Mouse (Mus musculus) hindbrain, embryonic 14.5 days (tissue): ENCODE results near the gene Rflna. TPM values are rescaled to one million over a fixed set of nuclear protein-coding genes. Genes with fewer than 3 reads are reported as not detected.
A peak's percentile ranks its signal among the peaks of the same experiment; 100 is the strongest.

Source experiments
- ATAC-seq: fragments of 200-750 bp; cut with Nextera tagmentation; 2 replicates; pipeline ENCODE4 v1.8.0; 2017; ENCODE audit warnings: moderate number of reproducible peaks, mild to moderate bottlenecking, moderate TSS enrichment, moderate library complexity; ENCODE audit not compliant: low FRiP score
- DNase-seq: peaks from one replicate; pipeline ENCODE4 v3.0.0-alpha.2; 2015; ENCODE audit warnings: low spot score
- H3K27ac ChIP-seq: fragments of 300-500 bp; sonication (generic); 2 replicates; pipeline ENCODE4 v1.5.1; 2014; ENCODE audit warnings: mild to moderate bottlenecking, moderate library complexity
- H3K27me3 ChIP-seq: fragments of 300-500 bp; sonication (generic); 2 replicates; pipeline ENCODE4 v1.6.1; 2014; ENCODE audit warnings: mild to moderate bottlenecking, low read length, mixed read lengths; ENCODE audit not compliant: control insufficient read depth, insufficient read depth
- H3K36me3 ChIP-seq: fragments of 300-500 bp; sonication (generic); replicated peaks from 2 replicates; pipeline ENCODE4 v1.6.1; 2014; ENCODE audit not compliant: control insufficient read depth, insufficient read depth
- H3K4me1 ChIP-seq: fragments of 300-500 bp; sonication (generic); replicated peaks from 2 replicates; pipeline ENCODE4 v1.6.1; 2014; ENCODE audit warnings: antibody characterized with exemption, low read length, mixed read lengths; ENCODE audit not compliant: control insufficient read depth, insufficient read depth
- H3K4me2 ChIP-seq: fragments of 300-500 bp; sonication (generic); replicated peaks from 2 replicates; pipeline ENCODE4 v1.6.1; 2014; ENCODE audit warnings: mild to moderate bottlenecking, moderate library complexity
- H3K4me3 ChIP-seq: fragments of 300-500 bp; sonication (generic); replicated peaks from 2 replicates; pipeline ENCODE4 v1.5.1; 2014; ENCODE audit warnings: mild to moderate bottlenecking, low read length
- H3K9ac ChIP-seq: fragments of 300-500 bp; sonication (generic); 2 replicates; pipeline ENCODE4 v1.6.1; 2014
- H3K9me3 ChIP-seq: fragments of 300-500 bp; sonication (generic); 2 replicates; pipeline ENCODE4 v1.6.1; 2016; ENCODE audit warnings: low read length; ENCODE audit not compliant: control insufficient read depth
- WGBS: fragments of 180-500 bp; shearing (Covaris S2); extraction: QIAGEN DNeasy Blood & Tissue Kit; methylation state at CpG from one replicate; pipeline ENCODE4 v1.1.7; 2014; 5-methylcytosine and 5-hydroxymethylcytosine counted together
- polyA plus RNA-seq: library from polyadenylated mRNA; unstranded; fragments of >200 nt; fragmentation: Nextera tagmentation; extraction: Ambion mirVana; gene quantifications from 2 replicates; pipeline ENCODE4 v1.2.1, GENCODE M21; 2014

Rflna gene
- polyA plus RNA-seq, 1 experiment from 2014 or later, result 6.4 TPM

DNA sequence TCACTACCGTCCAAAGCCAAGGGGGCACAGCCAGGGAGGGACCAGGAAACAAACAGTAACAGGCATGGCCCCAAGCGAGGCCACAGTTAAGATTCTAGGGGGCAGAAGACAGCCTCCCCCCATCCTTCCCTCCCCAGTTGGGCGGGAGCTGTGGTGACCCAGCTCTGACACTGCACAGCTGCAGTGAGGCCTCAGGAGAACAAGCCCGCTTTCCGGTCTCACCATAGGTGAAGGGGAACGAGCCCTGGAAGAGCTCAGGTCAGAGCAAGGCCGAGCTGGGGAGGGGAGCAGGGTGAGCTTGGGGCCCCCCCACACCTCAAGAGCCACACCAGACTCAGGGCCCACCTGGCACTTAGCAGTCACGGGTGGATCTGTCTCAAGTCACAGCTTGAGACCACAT lies 52.9 kb downstream of the Rflna start:
- Histone ChIP-seq H3K4me1 (peaks cover 37% of the 10 kb centered on the region), H3K4me2 (no peak overlapping the region), H3K27me3 (no peaks in the 10 kb centered on the region), H3K9ac (no peak overlapping the region), H3K9me3 (no peaks in the 10 kb centered on the region), H3K4me3 (no peak overlapping the region), H3K27ac (no peak overlapping the region), H3K36me3 (peaks cover 24% of the 10 kb centered on the region)
- WGBS, result 52% methylated on average over 8 of the region's 8 CpGs
- ATAC-seq (no peak), DNase-seq (no peak)

DNA sequence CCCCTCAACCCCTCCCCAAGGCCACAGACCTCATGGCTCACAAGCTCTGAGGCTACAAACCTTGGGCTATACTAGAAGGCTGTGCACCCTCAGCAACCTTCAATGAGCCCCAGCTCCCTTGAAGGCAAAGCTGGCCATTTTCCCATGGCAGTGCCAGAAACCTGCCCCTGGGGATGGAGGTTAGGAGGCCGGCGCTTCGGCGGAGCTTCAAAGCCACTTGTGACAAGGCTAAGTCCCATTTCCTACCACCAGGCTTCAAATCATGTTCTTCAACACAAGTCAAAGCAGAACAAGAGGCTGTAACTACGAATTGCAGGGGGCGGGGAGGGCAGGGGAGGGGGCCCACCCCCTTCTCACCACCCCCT lies 53.3 kb downstream of the Rflna start:
- Histone ChIP-seq H3K4me2 (no peak overlapping the region), H3K9me3 (no peaks in the 10 kb centered on the region), H3K9ac (no peak overlapping the region), H3K4me1 (peaks cover 37% of the 10 kb centered on the region), H3K4me3 (no peak overlapping the region), H3K36me3 (peaks cover 19% of the 10 kb centered on the region), H3K27me3 (no peaks in the 10 kb centered on the region), H3K27ac (no peak overlapping the region)
- WGBS, result 12% methylated on average over 6 of the region's 6 CpGs
- DNase-seq, result no peak
- no peak for ATAC-seq

- H3K4me2 ChIP-seq, result peak overlapping the region; percentile 63
- 4% methylated on average over 19 of the region's 19 CpGs for WGBS
- peak; percentile 14; the same call in 1 of the 2 replicates for ATAC-seq
Measured at GRCm38 (mm10) chr5:125056696-125057554, 53.9 kb downstream of the Rflna start.

GRCm38 (mm10) chr5:125057555-125058266 lies 54.7 kb downstream of the Rflna start:
- Histone ChIP-seq H3K4me1 (peaks cover 40% of the 10 kb centered on the region), H3K4me2 (peak overlapping the region; percentile 63), H3K36me3 (peaks cover 13% of the 10 kb centered on the region), H3K4me3 (peak overlapping the region; percentile 27), H3K9me3 (no peaks in the 10 kb centered on the region), H3K9ac (peak overlapping the region; percentile 56), H3K27ac (peak overlapping the region; percentile 72), H3K27me3 (no peaks in the 10 kb centered on the region)
- no peak for DNase-seq
- 7% methylated on average over 29 of the region's 29 CpGs for WGBS
- peak; percentile 4; the same call in 1 of the 2 replicates for ATAC-seq

More at GRCm38 (mm10) chr5:125056696-125057554, 53.9 kb downstream of the Rflna start:
- no peak for DNase-seq
- H3K9me3 ChIP-seq, result no peaks in the 10 kb centered on the region
- H3K4me3 ChIP-seq, result no peak overlapping the region
- peak overlapping the region; percentile 72; the same call in 1 of the 2 replicates for H3K27ac ChIP-seq
- H3K27me3 ChIP-seq, result no peaks in the 10 kb centered on the region
- H3K9ac ChIP-seq, result no peak overlapping the region
- peaks cover 37% of the 10 kb centered on the region for H3K4me1 ChIP-seq
- H3K36me3 ChIP-seq, result peaks cover 19% of the 10 kb centered on the region

DNA sequence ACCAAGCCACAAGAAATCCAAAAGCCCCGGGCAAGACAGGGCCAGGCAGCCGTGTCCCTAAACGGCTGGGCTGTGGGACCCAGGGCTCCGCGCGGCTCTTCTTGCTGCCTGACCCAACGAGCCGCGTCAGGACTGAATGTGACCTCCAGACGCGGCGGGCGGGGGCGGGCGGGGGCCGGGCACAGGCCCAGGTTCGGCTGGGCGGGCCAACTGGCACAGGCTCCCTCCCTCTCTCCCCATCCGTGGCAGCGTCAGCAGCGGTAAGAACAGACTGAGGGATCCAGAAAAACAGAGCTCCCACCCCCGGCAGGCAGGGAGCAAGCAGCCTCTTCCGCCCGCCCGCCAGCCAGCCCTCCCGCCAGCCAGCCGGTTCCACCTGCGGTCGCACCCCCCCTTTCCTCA lies 55.2 kb downstream of the Rflna start:
- peak overlapping the region; percentile 63 for H3K4me2 ChIP-seq
- peak overlapping the region; percentile 72 for H3K27ac ChIP-seq
- peak overlapping the region; percentile 56 for H3K9ac ChIP-seq
- peak overlapping the region; percentile 27 for H3K4me3 ChIP-seq
- H3K4me1 ChIP-seq, result peaks cover 46% of the 10 kb centered on the region
- WGBS, result 1% methylated on average over 20 of the region's 29 CpGs
- ATAC-seq (peak; percentile 56), DNase-seq (peak; percentile 41)
- H3K36me3 ChIP-seq, result peaks cover 13% of the 10 kb centered on the region
- H3K9me3 ChIP-seq, result no peaks in the 10 kb centered on the region
- no peaks in the 10 kb centered on the region for H3K27me3 ChIP-seq

Other genes with a start within 250 kb of the Rflna start
- gene Ccdc92, start 140.8 kb upstream of the Rflna start, polyA plus RNA-seq, result 39.4 and 45.2 TPM in 2 replicates
- gene Zfp664, start 140.5 kb upstream of the Rflna start, polyA plus RNA-seq, result 76.3 and 76.8 TPM in 2 replicates
- gene Ncor2, start 176.0 kb downstream of the Rflna start, polyA plus RNA-seq, result 26.0 and 27.4 TPM in 2 replicates